Mouse (Mus musculus) gastrocnemius, postnatal 36 days (tissue): ENCODE data around the gene Kcnip3. TPM values are rescaled to one million over a fixed set of nuclear protein-coding genes. Genes with fewer than 3 reads are reported as not detected.

Experiments used
- DNase-seq, 2 experiments: peaks; one replicate each; pipeline ENCODE4 v3.0.0; 2022
- intact Hi-C: fragments of 180-260 bp; cut with DNase I; formaldehyde crosslinking; loops from one replicate; pipeline ENCODE4 v1.15.1; 2025
- long read RNA-seq, 2 experiments: library from polyadenylated mRNA; stranded (forward); transcript quantifications; one replicate each; pipeline ENCODE4 v2.0.0; 2021
- total RNA-seq, 2 experiments: library from RNA; stranded (reverse); gene quantifications; 2 replicates each; pipeline ENCODE4 v1.2.3; 2021

Kcnip3 gene
- under 1 TPM; 0.18 to 0.49 TPM for total RNA-seq
- long read RNA-seq, experiment 1: 0 reads
- long read RNA-seq, experiment 2: 0 reads

DNA sequence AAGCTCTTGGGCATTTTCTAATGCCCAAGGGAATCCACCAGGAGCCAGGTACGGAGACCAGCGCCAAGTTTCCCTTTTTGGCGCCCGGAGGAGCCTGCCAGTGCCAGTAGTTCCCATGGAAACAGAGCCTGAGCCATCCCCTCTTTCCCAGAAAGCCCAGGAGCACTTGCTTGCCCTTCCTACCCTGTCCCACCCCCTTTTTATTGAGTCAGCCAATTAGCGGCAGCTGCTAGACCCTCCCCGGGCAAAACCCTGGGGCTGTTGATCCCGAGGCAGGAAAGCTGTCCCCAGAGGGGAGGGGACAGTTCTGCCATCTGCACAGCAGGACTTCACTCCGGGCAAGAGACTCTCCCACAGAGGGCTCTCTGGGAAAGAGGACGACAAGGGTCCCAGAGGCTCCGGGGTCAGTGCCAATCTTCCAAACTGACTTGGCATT, at the start of gene Kcnip3:
Kcnip3 (minus strand) TSS at position 89 of the 436 bp plus-strand sequence.
- no peak for DNase-seq
- intact Hi-C loops: no loop called here

DNA sequence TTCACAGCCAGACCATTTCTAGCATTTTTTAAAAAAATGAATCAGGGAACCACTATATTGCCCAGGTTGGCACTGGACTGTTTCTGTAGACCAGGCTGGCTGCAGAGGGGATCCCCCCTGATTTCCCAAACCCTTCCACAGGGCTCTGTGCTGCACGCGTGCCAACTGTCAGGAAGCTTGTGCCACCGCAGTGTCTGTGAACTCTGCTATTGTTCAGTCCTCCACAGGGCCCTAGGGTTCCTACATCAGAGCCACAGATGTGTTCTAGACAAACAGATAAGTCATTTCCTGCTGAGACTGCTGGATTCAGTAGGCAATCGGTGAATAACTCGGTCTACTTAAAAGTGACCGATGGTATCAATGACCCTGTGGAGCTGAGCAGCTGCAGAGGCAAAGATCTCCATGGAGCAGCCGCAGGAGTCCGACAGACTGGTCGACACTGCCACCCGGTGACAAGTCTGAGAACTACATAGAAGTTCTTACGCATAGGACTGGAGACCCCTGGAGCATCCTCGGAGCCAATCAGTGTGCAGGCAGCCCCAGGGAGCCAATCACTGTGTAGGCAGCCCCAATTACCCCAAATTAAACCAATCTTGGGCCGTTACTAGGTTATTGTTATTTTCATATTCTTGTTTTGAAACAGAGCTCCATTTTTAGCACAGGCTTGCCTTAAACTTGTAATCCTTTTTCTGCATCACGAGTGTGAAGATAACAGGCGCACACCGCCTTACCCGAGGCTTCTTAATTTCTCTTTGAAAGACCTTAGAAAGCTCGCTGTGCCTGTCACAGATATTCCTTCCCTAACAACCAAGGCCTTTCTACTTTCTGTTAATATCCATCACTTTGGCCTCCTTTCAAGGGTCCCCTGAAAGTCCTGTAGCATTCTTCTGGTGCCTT, 37.4 kb upstream of the Kcnip3 start:
- peak; percentile 38 to 58 for DNase-seq
- intact Hi-C loops: loop anchor here (1.0 to 10.0 kb wide), 3 partner anchors 52 to 195 kb away; partner anchors contain the start of gene Adra2b

DNA sequence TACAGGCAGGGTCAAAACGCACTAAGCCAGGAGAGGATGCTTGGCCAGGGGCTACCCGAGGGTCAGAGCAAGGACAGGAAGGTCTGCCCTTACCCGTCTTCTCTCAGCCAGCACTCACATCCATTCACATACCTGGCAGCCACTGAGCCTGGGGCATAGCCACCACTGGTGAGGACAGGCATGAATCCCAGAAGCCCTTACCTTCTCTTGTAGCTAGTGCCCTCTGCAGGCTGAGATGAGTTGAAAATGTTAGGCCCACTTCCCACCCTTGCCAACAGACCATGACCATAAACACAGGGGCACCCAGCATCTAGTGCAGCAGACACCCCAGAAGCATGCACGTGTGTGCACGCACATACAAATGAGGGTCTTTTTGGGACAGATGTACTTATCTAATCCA, 29.2 kb upstream of the Kcnip3 start:
- no peak for DNase-seq
- intact Hi-C loops: loop anchor here (10.0 kb wide), 1 partner anchor 186 kb away; the partner anchor contains the start of gene Adra2b

DNA sequence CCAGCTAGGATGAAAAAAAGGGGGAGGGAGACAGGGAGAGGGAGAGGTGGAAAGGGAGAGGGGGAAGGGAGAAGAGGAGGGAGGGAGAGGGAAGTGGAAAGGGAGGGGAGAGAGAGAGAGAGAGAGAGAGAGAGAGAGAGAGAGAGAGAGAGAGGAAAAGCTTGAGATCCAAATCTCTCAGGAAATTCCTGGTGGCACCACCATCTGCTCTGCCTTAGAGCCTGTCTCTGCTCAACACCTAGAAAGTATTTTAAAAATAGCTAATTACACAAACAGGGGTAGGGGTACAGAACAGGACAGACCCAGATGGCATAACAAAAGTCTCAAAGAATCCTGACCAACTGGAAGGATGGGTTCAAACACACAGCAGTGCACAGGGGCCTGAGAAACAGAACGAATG, 28.6 kb upstream of the Kcnip3 start:
- intact Hi-C loops: loop anchor here (10.0 kb wide), 1 partner anchor 186 kb away; the partner anchor contains the start of gene Adra2b
- no peak for DNase-seq

DNA sequence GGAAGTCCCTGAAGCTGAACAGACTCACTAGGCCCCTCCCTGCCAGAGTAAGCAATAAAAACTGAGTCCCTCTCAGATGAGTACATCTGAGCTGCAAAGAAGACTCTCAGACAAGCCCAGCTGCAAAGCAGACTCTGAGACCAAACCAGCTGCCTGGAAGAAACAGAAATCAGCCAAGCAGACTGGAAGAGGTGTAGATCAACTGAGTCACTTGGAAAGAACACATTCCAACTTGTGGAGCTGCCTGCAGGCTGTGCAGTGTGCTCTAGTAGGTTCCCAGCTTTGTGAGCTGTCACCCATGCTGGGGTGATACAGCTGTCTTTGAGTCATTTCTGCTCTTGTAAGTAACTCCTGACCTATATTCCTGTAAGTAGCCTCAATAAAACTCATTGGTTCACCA, 27.8 kb upstream of the Kcnip3 start:
- intact Hi-C loops: loop anchor here (10.0 kb wide), 1 partner anchor 185 kb away; the partner anchor contains the start of gene Adra2b
- DNase-seq: no peak

DNA sequence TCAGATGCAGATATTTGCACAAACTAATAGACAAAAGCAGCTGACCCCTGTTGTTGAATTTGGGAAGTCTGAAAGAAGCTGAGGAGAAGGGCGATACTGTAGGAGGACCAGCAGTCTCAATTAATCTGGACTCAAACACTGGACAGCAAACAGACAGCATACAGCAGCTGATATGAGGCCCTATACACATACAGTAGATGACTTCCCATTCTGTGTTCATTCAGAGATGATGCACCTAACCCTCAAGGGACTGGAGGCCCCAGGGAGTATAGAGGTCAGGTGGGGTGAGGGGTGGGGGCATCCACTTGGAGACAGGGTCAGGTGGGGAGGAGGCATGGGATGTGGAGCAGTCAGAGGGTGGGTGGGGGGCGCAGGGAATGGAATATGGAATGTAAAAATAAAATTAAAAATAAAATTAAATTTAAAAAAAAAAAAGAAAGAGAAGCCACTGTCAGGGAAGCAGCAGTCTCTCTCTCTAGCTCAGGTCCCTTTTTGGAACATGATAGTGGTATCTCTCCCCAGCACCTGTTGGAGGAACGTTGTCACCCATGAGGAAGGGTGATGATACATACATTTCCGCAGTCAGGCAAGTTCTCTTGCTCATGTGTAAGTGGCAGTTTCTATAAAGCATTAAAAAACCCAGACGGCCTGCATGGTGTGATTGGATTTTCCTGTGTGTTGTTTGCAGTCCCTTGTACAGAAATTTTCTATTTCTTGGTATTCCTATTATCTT, 26.6 kb upstream of the Kcnip3 start:
- no peak for DNase-seq
- intact Hi-C loops: no loop called here

DNA sequence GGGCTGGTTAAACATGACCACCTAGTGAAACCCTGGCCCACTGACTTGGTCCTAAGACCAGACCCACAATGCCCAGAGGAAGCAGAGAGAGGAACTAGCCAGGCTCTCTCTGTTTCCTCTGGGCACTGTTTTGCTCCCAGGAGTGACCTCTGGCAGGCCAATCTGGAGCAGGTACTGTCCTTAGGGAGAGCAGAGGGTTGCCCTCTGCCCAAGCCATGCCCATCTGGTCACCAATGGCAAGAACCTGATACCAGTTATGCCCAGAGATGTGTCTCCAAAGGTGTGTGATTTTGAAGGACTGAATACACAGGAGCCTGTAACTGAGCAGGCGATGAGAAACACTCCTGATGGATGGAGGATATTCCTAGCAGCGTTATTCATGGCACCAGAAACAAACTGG, 19.8 kb upstream of the Kcnip3 start:
- no peak for DNase-seq
- intact Hi-C loops: no loop called here

DNA sequence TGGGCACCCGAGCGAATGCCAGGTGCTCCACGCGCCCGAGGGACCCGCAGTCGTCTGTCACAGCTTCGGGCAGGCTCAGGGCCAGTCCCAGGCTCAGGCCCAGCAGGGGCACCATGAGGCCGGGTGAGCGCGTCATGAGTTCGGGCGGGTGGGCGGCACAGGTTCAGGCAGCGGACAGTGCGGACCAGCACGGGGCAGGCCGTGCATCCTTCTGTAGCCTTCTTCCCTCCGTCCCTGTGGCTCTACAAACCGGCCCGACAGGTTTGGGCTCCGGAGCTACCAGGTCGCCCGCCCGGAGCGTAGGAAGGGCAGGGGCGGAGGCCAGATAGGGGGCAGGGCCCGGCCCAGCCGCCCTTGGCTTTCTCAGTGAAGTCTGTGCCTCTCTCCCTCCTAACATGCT, 19.3 kb upstream of the Kcnip3 start, which contains the start of gene Prom2:
Prom2 (minus strand) TSS at position 283 of the 400 bp plus-strand sequence.
- intact Hi-C loops: no loop called here
- DNase-seq: no peak

DNA sequence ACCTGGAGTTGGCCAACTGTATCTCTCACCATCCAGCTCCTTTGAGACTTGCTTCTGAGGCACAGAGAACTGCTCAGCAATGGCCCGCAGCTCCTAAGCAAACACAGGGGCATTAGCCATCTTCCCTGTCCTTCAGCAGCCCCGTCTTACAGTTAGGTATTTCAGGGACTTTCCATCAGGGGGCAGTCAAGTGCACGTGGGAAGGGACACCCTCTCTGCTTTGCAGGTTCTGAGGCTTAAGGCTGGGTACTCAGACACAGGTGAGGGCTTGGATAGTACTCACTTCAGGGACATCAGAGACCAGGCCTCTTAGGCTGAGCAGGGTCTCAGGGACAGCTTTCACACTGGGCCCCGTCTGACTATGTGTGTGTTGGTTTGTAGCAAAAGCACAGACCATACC, 17.6 kb upstream of the Kcnip3 start:
- intact Hi-C loops: no loop called here
- no peak for DNase-seq

DNA sequence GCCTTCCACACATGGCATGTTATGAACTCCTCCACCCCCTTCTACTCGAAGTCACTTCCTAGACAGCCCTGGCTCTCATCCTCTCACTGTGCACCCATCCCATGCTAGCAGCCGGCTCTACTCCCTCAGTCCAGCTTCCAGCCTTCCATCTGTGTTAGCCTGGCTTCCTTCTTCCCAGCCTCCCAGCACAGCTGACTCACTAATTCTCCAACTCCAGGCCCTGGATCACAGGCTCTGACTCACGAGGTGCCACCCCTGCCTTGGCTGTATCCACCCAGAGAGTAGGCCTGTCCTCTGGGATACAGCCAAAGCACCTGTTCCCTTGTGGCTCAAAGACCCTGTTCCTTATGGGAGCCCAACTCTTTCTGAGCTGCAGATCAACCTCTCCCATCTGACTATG, 15.7 kb upstream of the Kcnip3 start:
- intact Hi-C loops: no loop called here
- DNase-seq: no peak

DNA sequence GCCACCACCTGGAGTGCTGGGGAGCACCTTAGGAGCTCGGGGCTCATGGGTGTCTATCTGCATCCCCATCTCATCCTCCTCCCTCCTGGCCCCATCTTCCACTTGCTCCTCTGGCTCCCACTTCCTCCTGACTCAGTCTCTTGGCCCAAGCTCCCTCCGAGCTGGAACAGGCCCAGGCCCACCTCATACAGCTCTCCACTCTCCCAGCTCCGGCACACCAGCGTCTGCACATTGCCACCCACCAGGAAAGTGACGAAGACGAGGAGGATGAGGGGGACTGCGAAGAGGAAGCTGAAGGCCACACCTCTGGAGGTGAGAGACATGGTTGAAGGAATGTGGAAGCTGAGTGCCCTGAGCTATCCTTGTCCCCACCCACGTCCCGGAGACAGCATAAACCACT, 13.5 kb upstream of the Kcnip3 start:
- no peak for DNase-seq
- intact Hi-C loops: no loop called here

DNA sequence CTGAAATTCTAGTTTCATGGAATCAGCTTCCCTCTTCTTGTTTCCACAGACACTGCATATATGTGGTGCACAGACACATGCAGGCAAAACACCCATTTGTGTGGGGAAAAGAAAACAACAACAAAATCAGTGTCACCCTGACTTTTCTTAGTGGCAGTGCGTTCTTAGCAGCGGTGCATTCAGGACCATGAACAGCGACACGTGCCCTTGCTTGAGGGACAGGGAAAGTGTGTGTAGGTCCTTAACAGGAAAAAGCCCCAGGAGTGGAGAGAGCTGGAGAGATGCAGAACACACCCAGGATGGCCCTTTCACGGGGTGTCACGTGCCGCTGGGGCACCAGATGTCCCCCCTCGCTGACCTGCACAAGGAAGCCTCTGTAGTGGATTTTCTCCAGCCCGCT, 10.5 kb upstream of the Kcnip3 start:
- no peak for DNase-seq
- intact Hi-C loops: no loop called here

DNA sequence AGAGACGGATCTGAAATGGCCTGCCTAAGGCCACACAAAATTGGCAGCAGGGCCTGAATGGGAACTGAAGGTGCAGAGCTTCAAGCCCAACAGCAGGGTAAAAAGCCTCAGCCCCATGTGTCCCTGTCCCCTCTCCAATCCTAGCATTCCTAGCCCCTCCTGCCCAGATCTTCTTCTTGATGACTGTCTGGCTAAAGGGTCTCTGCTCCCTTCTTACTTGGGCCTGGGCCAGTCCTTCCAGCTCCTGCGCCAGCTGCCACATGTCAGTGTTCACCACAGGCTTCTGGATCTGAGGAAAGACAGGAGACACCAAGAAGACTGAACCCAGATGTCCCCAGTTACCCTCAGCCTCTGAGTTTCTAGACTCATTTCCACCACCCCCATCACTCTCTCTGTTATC, 9.7 kb upstream of the Kcnip3 start:
- intact Hi-C loops: no loop called here
- DNase-seq: no peak

DNA sequence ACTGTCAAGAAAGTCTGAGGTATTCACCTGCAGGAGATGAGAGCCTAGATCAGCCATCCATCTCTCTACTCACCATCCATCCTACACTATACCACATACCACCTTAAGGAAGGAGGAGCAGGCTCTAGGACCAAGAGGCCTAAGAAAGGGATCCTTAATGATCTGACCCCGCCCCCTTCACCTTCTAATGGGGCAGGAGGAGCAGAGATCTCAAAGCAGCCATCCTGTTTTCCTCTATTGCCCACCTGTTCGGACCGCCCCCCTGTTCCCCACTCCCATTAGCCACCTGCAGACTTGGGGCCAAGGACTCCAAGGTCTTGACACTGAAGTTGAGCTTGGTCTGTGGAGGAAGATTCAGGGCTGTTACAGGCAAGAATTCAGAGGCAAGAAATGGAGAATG, 8.5 kb upstream of the Kcnip3 start:
- intact Hi-C loops: no loop called here

DNA sequence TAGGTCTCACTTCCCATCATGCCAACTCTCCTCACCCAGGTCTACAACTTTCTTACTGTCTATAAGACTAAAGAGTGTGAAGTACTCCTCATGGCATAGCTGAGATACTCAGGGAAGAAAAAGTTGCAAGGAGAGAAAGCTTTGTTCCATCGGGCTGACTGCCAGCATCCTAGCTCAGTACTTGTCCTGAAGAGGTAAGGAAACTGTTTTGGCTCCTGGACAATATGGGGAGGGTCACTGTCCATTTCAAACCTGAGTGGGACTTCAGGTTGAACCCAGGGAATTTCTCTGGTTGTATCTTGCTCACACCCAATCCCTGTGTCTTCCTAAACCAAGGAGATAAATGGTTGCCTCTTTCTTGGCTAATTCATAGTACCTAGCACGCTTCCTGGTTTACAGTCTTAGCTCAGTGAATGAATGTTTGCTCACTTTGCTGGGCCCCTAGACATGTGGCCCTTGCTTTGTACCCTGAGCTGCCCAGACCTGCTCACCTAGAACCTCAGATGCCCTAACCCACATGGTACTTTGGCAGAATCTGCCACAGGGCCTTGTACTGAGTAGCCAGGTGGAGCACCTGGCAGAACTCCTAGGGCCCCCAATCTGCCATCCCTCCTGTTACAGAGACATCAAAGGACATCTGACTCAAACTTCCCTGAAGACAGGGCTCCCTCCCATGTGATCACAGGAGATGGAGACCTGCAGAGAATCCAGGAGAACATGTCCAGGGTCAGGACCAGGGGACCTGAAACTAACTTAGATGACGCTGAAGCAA, 3.3 kb upstream of the Kcnip3 start:
- intact Hi-C loops: no loop called here

More for the DNA sequence above, 8.5 kb upstream of the Kcnip3 start:
- DNase-seq: no peak

DNA sequence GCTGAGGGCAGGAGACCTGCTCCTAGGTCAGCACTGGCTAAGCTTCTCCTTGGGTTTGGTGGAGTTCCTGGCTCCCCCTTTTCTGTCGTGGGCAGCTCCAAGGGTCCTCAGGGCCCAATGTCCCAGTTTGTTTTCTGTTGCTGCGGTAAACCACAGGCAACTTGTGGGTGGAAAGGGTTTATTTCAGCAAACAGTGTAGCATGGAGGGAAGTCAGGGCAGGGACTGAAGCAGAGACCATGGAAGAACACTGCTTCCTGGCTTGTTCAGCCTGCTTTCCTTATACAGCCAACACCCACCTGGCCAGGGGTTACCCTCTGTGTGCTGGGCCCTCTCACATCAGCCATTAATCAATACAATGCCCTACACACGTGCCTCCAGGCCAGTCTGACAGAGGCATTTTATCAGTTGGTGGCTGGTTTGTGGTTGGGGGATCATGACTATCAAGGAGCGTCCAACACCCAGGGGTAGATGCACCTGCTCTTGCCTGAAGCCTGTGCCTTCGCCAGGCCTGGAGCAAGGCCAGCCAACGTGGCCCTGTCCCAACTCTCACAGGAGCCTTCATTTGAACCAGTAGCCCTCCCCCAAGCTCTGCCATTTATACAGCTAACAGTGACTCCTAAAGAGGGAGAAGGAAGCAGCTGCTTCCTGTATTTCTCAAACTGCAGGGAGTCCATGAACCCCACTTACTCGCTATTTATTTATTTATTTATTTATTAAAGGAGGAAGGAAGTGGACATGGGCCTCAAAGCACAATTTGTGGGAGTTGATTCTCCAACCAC, 2.2 kb upstream of the Kcnip3 start:
- intact Hi-C loops: no loop called here
- DNase-seq: no peak

More for the DNA sequence above, 3.3 kb upstream of the Kcnip3 start:
- no peak for DNase-seq

DNA sequence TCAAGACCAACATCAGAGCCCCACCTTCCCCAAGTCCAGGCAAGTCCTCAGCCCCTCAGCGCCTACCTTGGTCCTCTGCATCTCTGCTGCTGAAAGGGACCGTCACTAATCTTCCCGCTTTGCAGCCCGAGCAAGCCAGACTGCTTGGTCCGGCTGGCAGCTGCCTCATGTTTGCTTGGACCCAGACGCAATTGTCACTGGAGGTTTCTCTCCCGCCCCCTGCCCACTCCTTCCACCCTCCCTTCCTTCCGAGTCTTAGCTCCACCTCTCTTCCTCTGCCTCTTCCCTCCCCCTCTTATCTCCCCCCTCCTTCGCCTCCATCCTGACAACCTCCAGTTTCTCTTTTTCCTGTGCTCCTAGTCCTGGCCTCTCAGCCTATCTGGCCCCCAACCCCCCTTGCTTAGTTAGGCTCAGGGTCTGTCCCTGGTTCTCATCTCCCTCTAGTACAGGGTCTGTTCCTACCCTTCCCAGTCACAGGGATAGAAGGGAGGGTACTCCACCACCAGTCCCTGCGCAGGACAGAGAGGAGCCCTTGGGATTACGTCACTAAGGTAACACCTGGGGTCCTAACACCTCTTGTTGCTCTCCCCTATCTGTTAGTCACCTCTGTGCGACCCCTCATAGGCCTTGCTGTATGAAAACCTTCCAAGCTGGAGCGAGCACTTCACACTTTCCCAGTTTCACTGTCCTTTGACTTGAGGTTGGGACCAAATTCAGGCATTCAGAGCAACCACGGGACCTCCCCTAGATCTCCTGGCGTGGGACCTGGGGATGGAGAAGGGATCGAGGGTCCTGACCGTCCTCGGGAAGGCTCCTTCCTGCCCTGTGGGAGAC, 505 bp downstream of the Kcnip3 start:
- DNase-seq: no peak
- intact Hi-C loops: no loop called here

DNA sequence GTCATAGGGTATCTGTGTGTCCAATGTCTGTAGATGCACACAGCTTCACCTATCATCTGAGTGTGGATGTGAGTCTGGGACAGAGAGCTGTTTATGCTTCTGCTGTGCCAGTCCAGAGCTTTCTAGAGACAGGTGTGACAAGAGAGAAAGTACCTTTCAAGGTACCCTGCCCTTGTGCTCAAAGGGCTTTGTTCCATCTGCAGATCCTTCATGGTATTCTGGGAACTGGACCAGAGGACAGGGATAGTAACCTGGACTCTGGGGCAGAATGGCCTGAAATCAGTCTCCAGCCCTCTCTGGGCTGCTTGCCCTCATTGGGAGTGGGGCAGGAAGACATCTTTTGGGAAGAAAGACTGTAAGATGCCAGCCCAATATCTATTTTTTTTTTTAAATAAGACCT, 1.8 kb downstream of the Kcnip3 start:
- intact Hi-C loops: no loop called here
- DNase-seq: no peak

DNA sequence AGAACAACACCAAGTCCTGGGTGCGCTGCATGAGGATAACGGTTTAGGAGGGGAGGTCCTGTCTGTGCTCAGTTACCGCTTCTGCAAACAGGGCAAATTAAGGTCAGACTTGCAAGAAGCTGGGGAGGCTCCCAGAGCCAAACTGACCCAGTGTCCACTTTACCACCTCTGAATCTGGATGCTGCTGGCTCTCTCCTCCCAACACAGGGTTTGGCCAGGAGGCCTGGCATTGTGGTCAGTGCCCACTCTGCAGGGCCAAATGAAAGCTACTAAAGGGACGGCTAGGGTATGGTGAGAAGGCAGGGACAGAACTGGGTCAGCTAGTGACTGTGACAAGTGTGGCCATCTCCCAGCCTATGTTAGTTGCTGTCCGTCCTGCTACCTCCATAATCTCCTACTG, 2.6 kb downstream of the Kcnip3 start:
- intact Hi-C loops: no loop called here
- DNase-seq: no peak
